Mouse (Mus musculus): ENCODE data around the gene Add1. TPM values are rescaled to one million over a fixed set of nuclear protein-coding genes. Genes with fewer than 3 reads are reported as not detected.

Add1 gene
- polyA plus RNA-seq (2015; fragmentation: Nextera tagmentation; extraction: Ambion mirVana) = 224 and 241 TPM in 2 replicates

GRCm38 (mm10) chr5:34573268-34574221, at the start of gene Add1:
TSS of gene Add1 (plus strand) at chr5:34573664.
- Histone ChIP-seq H3K4me1 (ENCODE audit: control insufficient read depth, insufficient read depth, low read depth, low read length) (peaks cover 12% of the 10 kb centered on the region), H3K36me3 (ENCODE audit: control insufficient read depth, insufficient read depth, low read length) (no peaks in the 10 kb centered on the region), H3K4me2 (ENCODE audit: low read length) (peak within 1 kb of the TSS; percentile 87), H3K4me3 (ENCODE audit: low read length) (peak within 1 kb of the TSS; percentile 96), H3K9me3 (ENCODE audit: control insufficient read depth, low read length) (no peaks in the 10 kb centered on the region), H3K9ac (ENCODE audit: low read depth, low read length) (peak within 1 kb of the TSS; percentile 100), H3K27me3 (replicated peaks; ENCODE audit: control insufficient read depth, insufficient read depth, low read length) (no peaks in the 10 kb centered on the region), H3K27ac (ENCODE audit: low read depth, low read length) (peak within 1 kb of the TSS; percentile 93)
- peak; percentile 100 for ATAC-seq
- under 1% methylated on average over 64 of the region's 84 CpGs for WGBS

- Histone ChIP-seq H3K27ac (ENCODE audit: low read depth, low read length) (no peak overlapping the region), H3K4me1 (ENCODE audit: control insufficient read depth, insufficient read depth, low read depth, low read length) (peaks cover 2% of the 10 kb centered on the region; the same call in 1 of the 2 replicates), H3K9me3 (ENCODE audit: control insufficient read depth, low read length) (no peaks in the 10 kb centered on the region), H3K4me3 (ENCODE audit: low read length) (no peak overlapping the region), H3K36me3 (ENCODE audit: control insufficient read depth, insufficient read depth, low read length) (no peaks in the 10 kb centered on the region), H3K4me2 (ENCODE audit: low read length) (no peak overlapping the region), H3K9ac (ENCODE audit: low read depth, low read length) (no peak overlapping the region), H3K27me3 (replicated peaks; ENCODE audit: control insufficient read depth, insufficient read depth, low read length) (no peaks in the 10 kb centered on the region)
- WGBS = 64% methylated on average over 4 of the region's 4 CpGs
- ATAC-seq = no peak
Measured at GRCm38 (mm10) chr5:34523958-34524485, 49.4 kb upstream of the Add1 start.

GRCm38 (mm10) chr5:34524511-34524910, 49.0 kb upstream of the Add1 start:
- no peak overlapping the region for H3K9ac ChIP-seq (ENCODE audit: low read depth, low read length)
- no peaks in the 10 kb centered on the region for H3K27me3 ChIP-seq (replicated peaks; ENCODE audit: control insufficient read depth, insufficient read depth, low read length)
- H3K4me2 ChIP-seq (ENCODE audit: low read length) = no peak overlapping the region
- H3K4me1 ChIP-seq (ENCODE audit: control insufficient read depth, insufficient read depth, low read depth, low read length) = peaks cover 2% of the 10 kb centered on the region; the same call in 1 of the 2 replicates
- H3K27ac ChIP-seq (ENCODE audit: low read depth, low read length) = no peak overlapping the region
- ATAC-seq = no peak
- no peak overlapping the region for H3K4me3 ChIP-seq (ENCODE audit: low read length)
- no peaks in the 10 kb centered on the region for H3K36me3 ChIP-seq (ENCODE audit: control insufficient read depth, insufficient read depth, low read length)
- H3K9me3 ChIP-seq (ENCODE audit: control insufficient read depth, low read length) = no peaks in the 10 kb centered on the region

GRCm38 (mm10) chr5:34525663-34526476, 47.6 kb upstream of the Add1 start, which contains the start of gene Sh3bp2:
TSS of gene Sh3bp2 (plus strand) at chr5:34525838.
- Histone ChIP-seq H3K9ac (ENCODE audit: low read depth, low read length) (peak within 1 kb of the TSS; percentile 68), H3K27ac (ENCODE audit: low read depth, low read length) (no peak within 1 kb of the TSS), H3K27me3 (replicated peaks; ENCODE audit: control insufficient read depth, insufficient read depth, low read length) (no peaks in the 10 kb centered on the region), H3K4me3 (ENCODE audit: low read length) (peak within 1 kb of the TSS; percentile 58), H3K36me3 (ENCODE audit: control insufficient read depth, insufficient read depth, low read length) (no peaks in the 10 kb centered on the region), H3K4me1 (ENCODE audit: control insufficient read depth, insufficient read depth, low read depth, low read length) (peaks cover 2% of the 10 kb centered on the region; the same call in 1 of the 2 replicates), H3K9me3 (ENCODE audit: control insufficient read depth, low read length) (no peaks in the 10 kb centered on the region), H3K4me2 (ENCODE audit: low read length) (peak within 1 kb of the TSS; percentile 84)
- WGBS = 3% methylated on average over 34 of the region's 38 CpGs
- ATAC-seq = peak; percentile 93

GRCm38 (mm10) chr5:34526477-34526775, 47.0 kb upstream of the Add1 start:
- H3K27ac ChIP-seq (ENCODE audit: low read depth, low read length) = no peak overlapping the region
- no peaks in the 10 kb centered on the region for H3K9me3 ChIP-seq (ENCODE audit: control insufficient read depth, low read length)
- no peak for ATAC-seq
- no peaks in the 10 kb centered on the region for H3K27me3 ChIP-seq (replicated peaks; ENCODE audit: control insufficient read depth, insufficient read depth, low read length)
- peaks cover 2% of the 10 kb centered on the region; the same call in 1 of the 2 replicates for H3K4me1 ChIP-seq (ENCODE audit: control insufficient read depth, insufficient read depth, low read depth, low read length)
- 37% methylated on average over 5 of the region's 5 CpGs for WGBS
- H3K36me3 ChIP-seq (ENCODE audit: control insufficient read depth, insufficient read depth, low read length) = no peaks in the 10 kb centered on the region
- peak overlapping the region; percentile 58 for H3K4me3 ChIP-seq (ENCODE audit: low read length)
- no peak overlapping the region for H3K9ac ChIP-seq (ENCODE audit: low read depth, low read length)
- H3K4me2 ChIP-seq (ENCODE audit: low read length) = peak overlapping the region; percentile 84

GRCm38 (mm10) chr5:34527352-34527751, 46.1 kb upstream of the Add1 start:
- Histone ChIP-seq H3K4me3 (ENCODE audit: low read length) (no peak overlapping the region), H3K4me1 (ENCODE audit: control insufficient read depth, insufficient read depth, low read depth, low read length) (peaks cover 2% of the 10 kb centered on the region; the same call in 1 of the 2 replicates), H3K9ac (ENCODE audit: low read depth, low read length) (no peak overlapping the region), H3K4me2 (ENCODE audit: low read length) (no peak overlapping the region), H3K27me3 (replicated peaks; ENCODE audit: control insufficient read depth, insufficient read depth, low read length) (no peaks in the 10 kb centered on the region), H3K36me3 (ENCODE audit: control insufficient read depth, insufficient read depth, low read length) (no peaks in the 10 kb centered on the region), H3K9me3 (ENCODE audit: control insufficient read depth, low read length) (no peaks in the 10 kb centered on the region), H3K27ac (ENCODE audit: low read depth, low read length) (no peak overlapping the region)
- WGBS = 85% methylated on average over 2 of the region's 2 CpGs
- ATAC-seq = no peak

GRCm38 (mm10) chr5:34528724-34529123, 44.7 kb upstream of the Add1 start:
- Histone ChIP-seq H3K4me2 (ENCODE audit: low read length) (no peak overlapping the region), H3K9me3 (ENCODE audit: control insufficient read depth, low read length) (no peaks in the 10 kb centered on the region), H3K9ac (ENCODE audit: low read depth, low read length) (no peak overlapping the region), H3K27ac (ENCODE audit: low read depth, low read length) (no peak overlapping the region), H3K27me3 (replicated peaks; ENCODE audit: control insufficient read depth, insufficient read depth, low read length) (no peaks in the 10 kb centered on the region), H3K36me3 (ENCODE audit: control insufficient read depth, insufficient read depth, low read length) (no peaks in the 10 kb centered on the region), H3K4me1 (ENCODE audit: control insufficient read depth, insufficient read depth, low read depth, low read length) (peaks cover 2% of the 10 kb centered on the region; the same call in 1 of the 2 replicates), H3K4me3 (ENCODE audit: low read length) (no peak overlapping the region)
- WGBS = 88% methylated on average over 5 of the region's 5 CpGs
- no peak for ATAC-seq

GRCm38 (mm10) chr5:34530116-34530515, 43.3 kb upstream of the Add1 start:
- Histone ChIP-seq H3K4me1 (ENCODE audit: control insufficient read depth, insufficient read depth, low read depth, low read length) (peaks cover 2% of the 10 kb centered on the region; the same call in 1 of the 2 replicates), H3K4me2 (ENCODE audit: low read length) (no peak overlapping the region), H3K36me3 (ENCODE audit: control insufficient read depth, insufficient read depth, low read length) (no peaks in the 10 kb centered on the region), H3K27me3 (replicated peaks; ENCODE audit: control insufficient read depth, insufficient read depth, low read length) (no peaks in the 10 kb centered on the region), H3K9ac (ENCODE audit: low read depth, low read length) (no peak overlapping the region), H3K27ac (ENCODE audit: low read depth, low read length) (no peak overlapping the region), H3K9me3 (ENCODE audit: control insufficient read depth, low read length) (no peaks in the 10 kb centered on the region), H3K4me3 (ENCODE audit: low read length) (no peak overlapping the region)
- ATAC-seq = no peak
- WGBS = 79% methylated on average over 5 of the region's 5 CpGs

Data from hindbrain, embryonic 16.5 days (tissue).